Mouse (Mus musculus): ENCODE data around the gene Vdr. TPM values are rescaled to one million over a fixed set of nuclear protein-coding genes. Genes with fewer than 3 reads are reported as not detected.

Vdr gene
- polyA plus RNA-seq, 1 experiment from 2014 or later: 47.9 TPM

GRCm38 (mm10) chr15:97927018-97927417, 16.6 kb upstream of the Vdr start:
- ChIA-PET POLR2A (no interaction called here), CTCF (interaction anchor here (1.5 kb wide), 1 partner anchor 11 kb away, joined by 3 read pairs; no protein-coding TSS in a partner anchor)
- ATAC-seq (no peak), DNase-seq (ENCODE audit: low read depth, low spot score) (no peak)
- in situ Hi-C loops (cut with MboI; ENCODE audit: low pct_unique_long_range_greater_than_20kb): no loop called here
- H3K27me3 ChIP-seq: no peaks in the 10 kb centered on the region
- TF ChIP-seq CTCF (IDR thresholded peaks at IDR 0.05): no peak

DNA sequence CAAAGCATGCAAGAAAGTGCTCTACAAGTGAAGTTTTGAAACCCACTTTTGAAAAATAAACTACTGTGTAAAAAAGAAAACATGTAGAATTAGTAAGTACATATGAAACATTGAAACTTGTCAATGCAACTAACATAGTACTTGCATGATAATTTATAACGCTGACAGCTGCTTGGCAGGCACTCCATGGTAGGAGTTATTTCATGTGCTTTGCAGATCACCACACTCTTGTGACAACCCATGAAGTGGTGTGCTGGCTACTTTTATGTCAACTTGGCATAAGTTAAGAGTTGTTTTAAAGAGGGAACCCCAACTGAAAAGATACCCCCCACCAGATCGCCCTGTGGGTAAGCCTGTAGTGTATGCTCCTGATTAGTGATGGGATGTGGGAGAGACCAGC, 12.0 kb upstream of the Vdr start:
- POLR2A ChIA-PET: no interaction called here
- no peak for TF ChIP-seq CTCF (IDR thresholded peaks at IDR 0.05)
- in situ Hi-C loops (cut with MboI; ENCODE audit: low pct_unique_long_range_greater_than_20kb): no loop called here
- ATAC-seq (no peak), DNase-seq (ENCODE audit: low read depth, low spot score) (no peak)
- CTCF ChIA-PET: no interaction called here
- no peaks in the 10 kb centered on the region for H3K27me3 ChIP-seq

DNA sequence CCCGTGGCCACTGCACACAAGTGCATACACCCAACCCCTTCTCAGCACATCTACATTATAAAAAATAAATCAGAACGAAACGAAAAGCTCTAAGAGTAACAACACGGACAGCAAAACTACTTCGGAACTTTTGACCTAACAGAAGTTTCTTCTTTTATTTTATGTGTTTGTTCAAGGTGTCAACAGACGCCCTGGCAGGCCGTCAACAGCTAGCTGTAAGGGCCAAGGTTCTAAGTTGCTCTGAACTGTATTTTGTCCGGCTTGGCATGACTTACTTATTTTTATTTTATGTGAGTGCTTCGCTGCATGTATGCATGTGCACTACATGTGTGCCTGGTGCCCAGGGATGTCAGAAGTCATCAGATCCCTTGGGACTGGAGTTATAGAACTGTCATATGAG, 11.4 kb upstream of the Vdr start:
- no peak for ATAC-seq
- DNase-seq (ENCODE audit: low read depth, low spot score): no peak
- ChIA-PET POLR2A (no interaction called here), CTCF (no interaction called here)
- no peak for TF ChIP-seq CTCF (IDR thresholded peaks at IDR 0.05)
- in situ Hi-C loops (cut with MboI; ENCODE audit: low pct_unique_long_range_greater_than_20kb): no loop called here
- H3K27me3 ChIP-seq: no peaks in the 10 kb centered on the region

GRCm38 (mm10) chr15:97920306-97920705, 9.9 kb upstream of the Vdr start:
- ATAC-seq: no peak
- TF ChIP-seq CTCF (IDR thresholded peaks at IDR 0.05): no peak
- no peaks in the 10 kb centered on the region for H3K27me3 ChIP-seq
- in situ Hi-C loops (cut with MboI; ENCODE audit: low pct_unique_long_range_greater_than_20kb): no loop called here
- ChIA-PET CTCF (no interaction called here), POLR2A (no interaction called here)
- no peak for DNase-seq (ENCODE audit: low read depth, low spot score)

DNA sequence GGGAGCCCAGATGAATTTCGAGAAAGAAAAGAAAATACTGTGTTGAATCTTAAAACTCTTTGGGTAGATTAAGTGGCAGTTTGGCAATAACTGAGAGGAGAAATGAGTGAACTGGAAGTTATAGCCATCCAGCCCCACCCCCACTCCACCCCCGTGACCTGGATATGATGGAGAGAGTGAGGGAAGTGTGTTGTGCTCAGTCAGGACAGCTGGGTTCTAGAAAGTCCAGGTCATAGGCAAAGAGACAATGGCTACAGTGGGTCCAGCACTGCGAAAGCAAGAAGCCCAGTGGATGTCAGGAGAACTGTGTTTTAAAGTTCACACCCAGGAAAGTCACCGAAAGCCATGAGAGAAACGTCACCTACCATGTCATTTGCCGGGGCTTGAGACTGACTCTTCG, 8.8 kb upstream of the Vdr start:
- ATAC-seq (no peak), DNase-seq (ENCODE audit: low read depth, low spot score) (no peak)
- H3K27me3 ChIP-seq: no peaks in the 10 kb centered on the region
- in situ Hi-C loops (cut with MboI; ENCODE audit: low pct_unique_long_range_greater_than_20kb): no loop called here
- CTCF ChIA-PET: no interaction called here
- no peak for TF ChIP-seq CTCF (IDR thresholded peaks at IDR 0.05)
- POLR2A ChIA-PET: no interaction called here

- DNase-seq (ENCODE audit: low read depth, low spot score) (no peak), ATAC-seq (no peak)
- no peak for TF ChIP-seq CTCF (IDR thresholded peaks at IDR 0.05)
- ChIA-PET POLR2A (no interaction called here), CTCF (no interaction called here)
- in situ Hi-C loops (cut with MboI; ENCODE audit: low pct_unique_long_range_greater_than_20kb): no loop called here
- H3K27me3 ChIP-seq: no peaks in the 10 kb centered on the region
Measured at GRCm38 (mm10) chr15:97917994-97918393, 7.6 kb upstream of the Vdr start.

- DNase-seq (ENCODE audit: low read depth, low spot score) (no peak), ATAC-seq (peak; percentile 97)
- in situ Hi-C loops (cut with MboI; ENCODE audit: low pct_unique_long_range_greater_than_20kb): no loop called here
- CTCF ChIA-PET: interaction anchor here (0.8 to 1.8 kb wide), 2 partner anchors 37 to 50 kb away, joined by 3 to 7 read pairs; partner anchors contain the start of gene Tmem106c
- no peak for TF ChIP-seq CTCF (IDR thresholded peaks at IDR 0.05)
- POLR2A ChIA-PET: interaction anchor here (0.5 to 1.5 kb wide), 3 partner anchors 17 to 656 kb away, joined by 4 to 5 read pairs (median 4); partner anchors contain the start of gene Tmem106c
- no peaks in the 10 kb centered on the region for H3K27me3 ChIP-seq
Measured at GRCm38 (mm10) chr15:97914331-97914747, 3.9 kb upstream of the Vdr start.

DNA sequence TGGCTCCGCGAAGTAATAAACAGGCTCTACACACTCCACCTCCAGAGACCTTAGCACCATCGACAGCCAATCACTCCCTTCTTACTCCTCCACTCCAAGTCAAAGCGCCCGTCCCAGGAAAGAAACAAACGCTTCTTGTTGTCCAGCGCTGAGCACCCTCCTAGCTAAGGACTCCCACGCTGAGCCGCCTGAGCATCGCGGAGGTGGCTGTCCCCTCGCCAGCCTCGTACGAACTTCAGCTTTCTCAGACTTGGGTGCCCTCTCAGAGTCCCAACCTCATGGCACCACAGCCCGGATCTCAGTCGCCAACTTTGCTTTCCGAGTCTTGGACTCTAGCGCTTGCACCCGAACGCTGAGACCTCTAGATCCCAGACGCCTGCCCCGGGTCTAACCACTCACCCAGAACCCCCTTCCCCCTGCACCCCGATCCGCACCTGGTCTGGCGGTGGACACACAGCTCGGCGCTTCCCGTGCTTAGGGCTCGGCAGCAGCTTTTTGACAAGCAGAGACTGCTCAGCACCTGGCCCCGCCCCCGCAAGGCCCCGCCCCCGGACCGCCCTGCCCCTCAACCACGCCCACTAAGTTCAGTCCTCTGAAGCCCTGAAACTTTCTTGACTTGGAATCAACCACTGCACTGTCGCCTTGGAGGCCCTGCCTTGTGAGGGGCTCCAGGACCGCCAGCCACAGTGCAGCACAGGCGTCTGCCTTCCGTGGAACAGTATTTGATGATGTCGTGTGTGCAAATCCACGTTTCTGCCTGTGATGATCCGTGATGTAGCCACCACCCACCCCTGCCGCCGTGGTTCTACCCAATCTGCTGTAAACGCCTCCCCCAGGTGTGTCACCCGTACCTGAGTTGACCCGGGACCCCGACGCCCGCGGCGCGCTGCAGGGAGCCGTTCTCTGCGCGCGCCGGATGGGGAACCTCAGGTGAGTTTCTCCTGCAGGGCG, 2.4 kb downstream of the Vdr start:
- ATAC-seq (peak; percentile 60), DNase-seq (ENCODE audit: low read depth, low spot score) (no peak)
- no peaks in the 10 kb centered on the region for H3K27me3 ChIP-seq
- CTCF ChIA-PET: interaction anchor here (1.6 kb wide), 1 partner anchor 56 kb away, joined by 4 read pairs; the partner anchor contains the start of gene Tmem106c
- POLR2A ChIA-PET: interaction anchor here (1.6 kb wide), 1 partner anchor 43 kb away, joined by 4 read pairs; no protein-coding TSS in a partner anchor
- TF ChIP-seq CTCF (IDR thresholded peaks at IDR 0.05): no peak
- in situ Hi-C loops (cut with MboI; ENCODE audit: low pct_unique_long_range_greater_than_20kb): loop anchor here (5.0 kb wide), 1 partner anchor 34 kb away; no protein-coding TSS in a partner anchor

DNA sequence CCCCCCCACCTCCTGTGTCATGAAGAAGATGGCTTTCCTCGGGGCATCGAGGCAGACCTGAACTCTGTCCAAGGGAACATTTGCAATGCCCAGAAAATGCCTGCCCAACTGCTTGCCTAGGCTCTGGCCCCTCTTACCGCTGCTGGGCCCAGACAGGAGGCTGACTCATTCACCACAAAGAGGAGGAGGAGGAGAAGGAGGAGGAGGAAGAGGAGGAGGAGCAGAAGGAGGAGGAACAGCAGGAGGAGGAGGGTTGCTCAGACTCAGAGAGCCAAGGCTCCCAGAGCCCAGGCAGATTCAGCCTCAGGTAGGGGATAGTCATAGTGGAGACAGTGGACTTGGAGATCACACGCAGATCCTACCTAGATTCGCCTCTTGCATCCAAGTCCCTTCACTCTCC, 3.2 kb downstream of the Vdr start:
- no peak for TF ChIP-seq CTCF (IDR thresholded peaks at IDR 0.05)
- DNase-seq (ENCODE audit: low read depth, low spot score): no peak

GRCm38 (mm10) chr15:97905281-97905680, 5.1 kb downstream of the Vdr start:
- H3K27me3 ChIP-seq: no peaks in the 10 kb centered on the region
- in situ Hi-C loops (cut with MboI; ENCODE audit: low pct_unique_long_range_greater_than_20kb): loop anchor here (5.0 kb wide), 1 partner anchor 37 kb away; no protein-coding TSS in a partner anchor

More for the DNA sequence above, 3.2 kb downstream of the Vdr start:
- no peaks in the 10 kb centered on the region for H3K27me3 ChIP-seq
- in situ Hi-C loops (cut with MboI; ENCODE audit: low pct_unique_long_range_greater_than_20kb): loop anchor here (5.0 kb wide), 1 partner anchor 35 kb away; no protein-coding TSS in a partner anchor
- ChIA-PET CTCF (no interaction called here), POLR2A (no interaction called here)
- peak; percentile 33 for ATAC-seq

More at GRCm38 (mm10) chr15:97905281-97905680, 5.1 kb downstream of the Vdr start:
- ChIA-PET CTCF (interaction anchor here (1.0 to 2.0 kb wide), 6 partner anchors 9 to 59 kb away, joined by 3 to 9 read pairs (median 4); partner anchors contain the start of gene Tmem106c), POLR2A (interaction anchor here (0.6 to 1.0 kb wide), 4 partner anchors 9 to 50 kb away, joined by 3 read pairs; no protein-coding TSS in a partner anchor)
- no peak for ATAC-seq
- TF ChIP-seq CTCF (IDR thresholded peaks at IDR 0.05): no peak
- no peak for DNase-seq (ENCODE audit: low read depth, low spot score)
